Mouse (Mus musculus) stomach, embryonic 15.5 days (tissue): ENCODE results near the gene Rer1. TPM values are rescaled to one million over a fixed set of nuclear protein-coding genes. Genes with fewer than 3 reads are reported as not detected.

Source experiments
- ATAC-seq: fragments of 200-750 bp; cut with Nextera tagmentation; 2 replicates; pipeline ENCODE4 v1.8.0; 2017; ENCODE audit warnings: low read depth, moderate number of reproducible peaks, moderate TSS enrichment; ENCODE audit not compliant: insufficient read depth, low FRiP score
- H3K27ac ChIP-seq: fragments of 300-500 bp; sonication (generic); 2 replicates; pipeline ENCODE4 v1.5.1; 2015; ENCODE audit warnings: mild to moderate bottlenecking, inconsistent platforms
- H3K27me3 ChIP-seq: fragments of 300-500 bp; sonication (generic); replicated peaks from 2 replicates; pipeline ENCODE4 v1.6.1; 2015; ENCODE audit warnings: inconsistent platforms
- H3K36me3 ChIP-seq: fragments of 300-500 bp; sonication (generic); 2 replicates; pipeline ENCODE4 v1.6.1; 2015; ENCODE audit warnings: inconsistent platforms
- H3K4me1 ChIP-seq: fragments of 300-500 bp; sonication (generic); 2 replicates; pipeline ENCODE4 v1.6.1; 2015; ENCODE audit warnings: inconsistent platforms
- H3K4me2 ChIP-seq: fragments of 300-500 bp; sonication (generic); 2 replicates; pipeline ENCODE4 v1.6.1; 2015; ENCODE audit warnings: mild to moderate bottlenecking, inconsistent platforms
- H3K4me3 ChIP-seq: fragments of 300-500 bp; sonication (generic); replicated peaks from 2 replicates; pipeline ENCODE4 v1.5.1; 2015; ENCODE audit warnings: inconsistent platforms
- H3K9ac ChIP-seq: fragments of 300-500 bp; sonication (generic); 2 replicates; pipeline ENCODE4 v1.6.1; 2015; ENCODE audit warnings: inconsistent platforms
- H3K9me3 ChIP-seq: fragments of 300-500 bp; sonication (generic); 2 replicates; pipeline ENCODE4 v1.6.1; 2016; ENCODE audit warnings: inconsistent platforms
- WGBS: fragments of 180-500 bp; shearing (Covaris S2); methylation state at CpG from one replicate; pipeline ENCODE4 v1.1.7; 2015; 5-methylcytosine and 5-hydroxymethylcytosine counted together
- polyA plus RNA-seq: library from polyadenylated mRNA; unstranded; fragments of >200 nt; fragmentation: Nextera tagmentation; extraction: Ambion mirVana; gene quantifications from 2 replicates; pipeline ENCODE4 v1.2.1, GENCODE M21; 2015

Gene Rer1
- polyA plus RNA-seq, 1 experiment from 2014 or later = 175 TPM

DNA sequence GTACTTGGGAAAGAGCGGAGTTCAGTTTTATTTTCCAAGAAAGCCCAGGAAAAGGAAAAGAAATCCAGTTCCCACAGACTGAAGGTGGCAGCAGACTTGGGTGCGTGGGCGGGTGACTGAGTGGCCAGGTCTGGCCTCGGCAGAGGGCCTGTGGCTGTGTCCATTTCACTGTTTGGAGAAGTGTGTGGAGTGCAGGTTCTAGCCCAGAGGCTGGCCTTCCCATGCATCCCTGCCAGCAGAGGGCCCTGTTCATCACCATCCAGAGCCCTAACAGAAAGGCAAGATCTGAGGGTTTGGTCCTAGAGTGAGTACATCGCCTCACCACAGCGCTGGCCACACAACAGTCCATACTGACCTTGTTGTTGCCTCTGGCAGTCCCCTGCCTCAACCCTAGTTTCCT, 17.0 kb downstream of the Rer1 start:
- no peak overlapping the region for H3K4me3 ChIP-seq
- H3K9ac ChIP-seq = no peak overlapping the region
- H3K4me2 ChIP-seq = no peak overlapping the region
- no peaks in the 10 kb centered on the region for H3K27me3 ChIP-seq
- WGBS = 86% methylated on average over 6 of the region's 6 CpGs
- H3K27ac ChIP-seq = no peak overlapping the region
- H3K36me3 ChIP-seq = peaks cover 55% of the 10 kb centered on the region
- no peaks in the 10 kb centered on the region for H3K9me3 ChIP-seq
- H3K4me1 ChIP-seq = peaks cover 17% of the 10 kb centered on the region
- no peak for ATAC-seq

DNA sequence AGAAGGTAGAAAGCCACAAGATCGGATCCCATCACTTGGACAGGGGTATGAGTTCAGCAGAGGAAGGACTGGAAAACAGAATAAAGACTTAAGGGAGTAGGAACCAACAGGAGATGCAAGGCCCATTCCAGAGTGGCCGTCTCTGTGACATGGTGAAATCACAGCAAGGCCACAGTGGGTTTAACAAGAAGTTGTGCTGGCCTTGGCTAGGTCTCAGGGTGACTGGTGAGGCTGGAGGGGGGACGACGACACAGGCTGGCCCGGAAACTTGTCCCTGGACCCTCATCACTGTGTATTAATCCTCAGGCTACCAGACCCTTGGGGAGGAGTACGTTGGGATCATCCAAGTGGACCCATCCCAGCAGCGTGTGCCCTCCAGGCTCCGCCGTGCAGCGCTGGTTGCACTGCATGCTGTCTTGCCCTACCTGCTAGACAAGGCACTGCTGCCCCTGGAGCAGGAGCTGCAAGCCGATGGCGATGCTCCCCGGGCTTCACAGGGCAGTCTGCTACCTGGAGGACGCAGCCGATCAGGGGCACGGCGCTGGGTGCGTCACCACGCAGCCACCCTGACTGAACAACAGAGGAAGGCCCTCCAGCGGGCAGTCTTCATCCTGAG, 17.7 kb downstream of the Rer1 start:
- Histone ChIP-seq H3K27me3 (no peaks in the 10 kb centered on the region), H3K36me3 (peaks cover 48% of the 10 kb centered on the region), H3K9ac (no peak overlapping the region), H3K4me3 (no peak overlapping the region), H3K27ac (no peak overlapping the region), H3K9me3 (no peaks in the 10 kb centered on the region), H3K4me2 (peak overlapping the region; percentile 69), H3K4me1 (peaks cover 19% of the 10 kb centered on the region)
- WGBS = 88% methylated on average over 20 of the region's 20 CpGs
- ATAC-seq = no peak

DNA sequence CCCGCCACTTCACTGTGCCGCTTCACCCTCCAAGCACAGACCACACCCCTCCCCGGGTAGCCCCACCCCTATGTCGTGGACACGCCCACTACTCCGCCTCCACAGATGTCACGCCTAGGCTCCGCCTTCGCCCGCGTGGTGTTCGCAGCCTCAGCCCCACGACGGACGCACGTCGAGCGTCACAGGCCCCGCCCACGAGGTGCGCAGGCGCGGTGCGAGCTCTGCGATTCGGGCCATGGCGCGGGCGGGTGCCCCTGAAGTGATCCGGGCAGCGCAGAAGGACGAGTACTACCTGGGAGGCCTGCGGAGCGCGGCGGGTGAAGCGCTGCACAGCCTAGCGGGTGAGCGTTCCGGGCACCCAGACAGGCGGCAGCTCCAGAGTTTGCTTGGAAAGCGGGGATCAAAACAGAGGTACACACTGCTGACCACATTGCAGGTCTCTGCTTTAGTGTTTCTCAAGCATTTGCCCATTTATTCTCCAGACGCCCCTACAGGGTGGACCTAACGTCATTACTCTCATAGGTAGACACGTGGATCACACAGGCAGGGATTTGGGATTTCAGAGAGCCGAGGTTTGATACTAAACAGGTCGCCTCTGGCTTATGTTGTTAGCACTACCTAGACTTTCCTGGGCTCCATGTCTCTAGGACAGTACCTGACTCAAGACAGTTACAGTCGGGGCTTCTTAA, 19.2 kb downstream of the Rer1 start, which contains the start of gene Pex10:
Gene Pex10, plus strand, starts transcription at position 183 of the 689 bp plus-strand sequence.
- under 1% methylated on average over 48 of the region's 48 CpGs for WGBS
- peak; percentile 86 for ATAC-seq
- peak within 1 kb of the TSS; percentile 69 for H3K4me2 ChIP-seq
- peak within 1 kb of the TSS; percentile 80 for H3K27ac ChIP-seq
- H3K27me3 ChIP-seq = no peaks in the 10 kb centered on the region
- peak within 1 kb of the TSS; percentile 82 for H3K9ac ChIP-seq
- H3K36me3 ChIP-seq = peaks cover 36% of the 10 kb centered on the region
- peak within 1 kb of the TSS; percentile 70 for H3K4me3 ChIP-seq
- peaks cover 19% of the 10 kb centered on the region for H3K4me1 ChIP-seq
- no peaks in the 10 kb centered on the region for H3K9me3 ChIP-seq

DNA sequence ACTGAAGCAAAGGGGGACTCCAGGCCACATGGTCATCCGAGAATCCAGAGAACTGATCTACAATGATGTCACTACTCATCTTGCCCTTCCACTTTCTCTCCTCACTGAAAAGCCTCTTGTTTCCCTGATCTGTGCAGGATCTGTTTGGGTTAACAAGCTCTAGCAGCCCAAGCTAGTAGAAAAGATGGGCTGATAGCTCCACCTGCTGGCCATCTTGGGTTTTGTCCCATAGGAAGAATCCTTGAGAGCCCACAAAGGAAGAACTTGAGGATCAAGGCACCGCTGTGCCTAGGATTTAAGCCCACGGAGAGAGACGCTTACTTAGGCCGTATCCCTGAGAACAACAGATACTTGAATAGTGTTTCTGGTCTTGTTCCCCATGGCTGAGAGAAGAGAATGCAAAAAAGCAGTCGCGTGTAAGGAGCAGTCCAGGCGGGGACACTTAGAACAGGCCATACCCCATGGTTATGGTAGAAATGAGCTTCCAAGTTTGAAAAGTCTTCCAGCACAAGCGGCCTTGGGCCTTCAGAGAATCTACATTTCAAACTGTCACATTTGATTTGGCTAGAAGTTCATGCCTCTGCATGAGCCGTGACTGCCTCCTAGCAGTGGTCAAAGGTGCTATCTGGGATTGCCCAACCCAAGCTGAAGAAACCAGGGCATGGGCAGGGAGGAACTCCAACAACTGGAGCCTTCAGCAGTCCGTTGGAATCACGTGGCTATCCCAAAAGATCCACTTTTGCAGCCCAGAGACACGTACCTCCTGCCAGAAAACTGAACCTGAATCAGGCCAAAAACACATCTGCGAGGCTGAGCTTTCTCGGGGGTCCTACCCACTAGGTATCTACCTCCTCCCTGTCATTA, 20.0 kb downstream of the Rer1 start:
- Histone ChIP-seq H3K4me1 (peaks cover 26% of the 10 kb centered on the region), H3K27me3 (no peaks in the 10 kb centered on the region), H3K9ac (no peak overlapping the region), H3K27ac (peak overlapping the region; percentile 72), H3K4me2 (peak overlapping the region; percentile 53), H3K9me3 (no peaks in the 10 kb centered on the region), H3K36me3 (peaks cover 28% of the 10 kb centered on the region), H3K4me3 (peak overlapping the region; percentile 70)
- ATAC-seq = peak; percentile 51
- WGBS = 5% methylated on average over 15 of the region's 15 CpGs

DNA sequence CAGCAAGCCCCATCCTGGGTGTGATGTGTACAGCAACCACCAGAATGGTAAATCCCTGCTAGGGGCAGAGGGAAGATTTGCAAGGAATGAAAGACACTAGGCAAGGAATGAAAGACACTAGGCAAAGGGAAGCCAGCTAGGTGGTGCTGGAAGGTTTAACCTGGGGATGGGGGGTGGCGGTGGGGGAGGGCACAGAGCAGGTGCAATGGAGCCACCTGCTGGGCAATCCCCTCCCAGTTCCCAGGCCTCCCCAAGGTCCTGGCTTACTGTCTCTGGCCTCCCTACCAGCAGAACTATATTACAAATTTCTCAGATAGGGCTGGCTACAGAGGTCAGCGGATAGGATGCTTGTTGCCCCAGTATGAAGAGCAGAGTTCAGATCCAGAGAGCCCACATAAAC, 21.7 kb downstream of the Rer1 start:
- Histone ChIP-seq H3K27me3 (no peaks in the 10 kb centered on the region), H3K9ac (no peak overlapping the region), H3K4me1 (peaks cover 28% of the 10 kb centered on the region), H3K27ac (peak overlapping the region; percentile 94), H3K4me2 (peak overlapping the region; percentile 42), H3K36me3 (peaks cover 11% of the 10 kb centered on the region; the same call in 1 of the 2 replicates), H3K9me3 (no peaks in the 10 kb centered on the region), H3K4me3 (no peak overlapping the region)
- ATAC-seq = no peak
- WGBS = 58% methylated on average over 2 of the region's 2 CpGs

DNA sequence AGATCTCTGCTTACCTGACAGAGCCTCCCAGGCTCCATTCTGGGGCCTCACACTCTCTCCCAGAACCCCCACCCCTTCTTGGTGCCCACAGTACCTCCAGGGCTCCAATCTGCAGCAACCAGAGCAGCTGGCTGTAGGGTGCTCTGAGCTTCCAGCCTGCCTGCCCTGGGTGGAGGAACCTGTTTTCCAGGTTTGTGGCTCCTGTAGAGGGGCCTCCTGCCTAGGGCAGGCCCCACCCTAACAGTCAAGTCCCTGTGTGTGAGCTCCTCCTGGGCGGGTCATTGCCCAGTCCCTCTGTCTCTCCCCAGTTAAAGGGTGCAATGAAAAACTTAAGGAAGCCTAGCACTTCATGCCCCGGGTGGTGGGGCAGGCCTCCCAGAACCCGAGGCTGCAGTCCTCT, 22.3 kb downstream of the Rer1 start:
- no peaks in the 10 kb centered on the region for H3K27me3 ChIP-seq
- H3K4me2 ChIP-seq = peak overlapping the region; percentile 47
- 23% methylated on average over 3 of the region's 3 CpGs for WGBS
- H3K9me3 ChIP-seq = no peaks in the 10 kb centered on the region
- peaks cover 31% of the 10 kb centered on the region for H3K4me1 ChIP-seq
- peak overlapping the region; percentile 94 for H3K27ac ChIP-seq
- peak; percentile 82 for ATAC-seq
- H3K9ac ChIP-seq = peak overlapping the region; percentile 13; the same call in 1 of the 2 replicates
- H3K4me3 ChIP-seq = peak overlapping the region; percentile 33
- H3K36me3 ChIP-seq = peaks cover 6% of the 10 kb centered on the region; the same call in 1 of the 2 replicates

DNA sequence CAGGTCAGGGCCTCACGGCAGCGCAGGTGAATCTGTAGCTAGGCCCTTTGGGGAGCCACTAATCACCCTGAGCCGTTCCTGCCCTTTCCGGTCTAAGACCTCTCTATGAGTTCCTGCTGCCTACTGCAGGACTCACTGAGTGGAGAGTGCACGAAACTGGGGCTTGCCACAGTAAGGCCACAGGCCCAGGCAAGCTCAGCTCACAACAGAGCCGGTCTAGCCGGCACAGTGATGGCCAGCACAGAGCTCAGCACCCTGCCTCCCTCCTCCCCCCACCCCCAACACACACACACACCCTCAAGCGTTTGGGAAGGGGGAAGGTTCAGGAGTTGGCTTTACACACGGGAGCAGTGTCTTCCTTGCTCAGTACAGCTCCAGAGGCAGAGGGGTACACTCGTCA, 27.9 kb downstream of the Rer1 start:
- peak; percentile 53; the same call in 1 of the 2 replicates for ATAC-seq
- Histone ChIP-seq H3K27me3 (no peaks in the 10 kb centered on the region), H3K4me3 (no peak overlapping the region), H3K36me3 (no peaks in the 10 kb centered on the region), H3K4me1 (peaks cover 20% of the 10 kb centered on the region), H3K27ac (peak overlapping the region; percentile 73), H3K4me2 (peak overlapping the region; percentile 23; the same call in 1 of the 2 replicates), H3K9ac (no peak overlapping the region), H3K9me3 (no peaks in the 10 kb centered on the region)
- WGBS = 43% methylated on average over 10 of the region's 10 CpGs

DNA sequence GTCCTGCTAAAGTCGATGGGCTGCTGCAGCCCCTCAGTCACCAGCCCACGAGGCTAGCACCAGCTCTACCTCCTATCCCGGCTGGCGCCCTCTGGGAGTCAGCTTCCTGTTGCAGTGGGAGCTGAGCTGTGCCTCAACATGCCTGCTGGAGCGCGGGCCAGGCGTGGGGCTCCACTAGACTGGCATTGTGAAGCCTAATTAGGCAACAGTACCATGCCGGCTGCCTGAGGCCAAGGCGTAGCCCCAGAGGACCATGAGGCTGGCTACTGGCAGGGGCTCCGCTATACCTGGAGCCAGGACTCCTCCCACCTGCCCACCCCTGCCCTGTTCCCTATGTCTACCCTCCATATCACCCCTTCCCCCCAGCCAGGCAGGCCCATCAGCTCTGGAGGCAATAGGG, 29.5 kb downstream of the Rer1 start, which contains the start of gene Plch2:
Gene Plch2, minus strand, starts transcription at position 61 of the 400 bp plus-strand sequence.
- Histone ChIP-seq H3K9ac (no peak within 1 kb of the TSS), H3K4me2 (peak within 1 kb of the TSS; percentile 23), H3K4me1 (peaks cover 18% of the 10 kb centered on the region), H3K27ac (peak within 1 kb of the TSS; percentile 73), H3K9me3 (no peaks in the 10 kb centered on the region), H3K36me3 (no peaks in the 10 kb centered on the region), H3K27me3 (no peaks in the 10 kb centered on the region), H3K4me3 (0 out of 2 replicates have a peak within 1 kb of the TSS, but pooled peaks have one; percentile 2)
- no peak for ATAC-seq
- WGBS = 60% methylated on average over 10 of the region's 10 CpGs

DNA sequence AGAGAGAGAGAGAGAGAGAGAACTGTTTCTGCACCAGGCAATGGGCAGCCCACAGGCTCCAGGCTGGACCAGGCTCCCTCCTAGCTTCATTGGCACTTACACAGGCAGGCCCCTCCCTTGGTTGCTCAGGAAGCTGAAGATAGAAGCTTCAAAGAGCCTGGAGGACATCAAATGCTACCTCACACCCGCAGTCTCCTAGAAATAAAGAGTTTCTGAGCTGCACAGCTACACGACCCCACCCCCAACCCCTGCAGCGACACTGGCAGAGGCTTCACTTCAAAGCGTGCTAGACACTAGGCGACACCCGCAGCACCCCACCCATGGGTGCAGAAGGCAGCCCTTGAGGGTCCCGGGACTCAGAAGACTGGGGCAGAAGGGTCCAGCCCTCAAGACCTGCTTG, 36.1 kb downstream of the Rer1 start:
- Histone ChIP-seq H3K4me2 (no peak overlapping the region), H3K36me3 (no peaks in the 10 kb centered on the region), H3K4me1 (no peaks in the 10 kb centered on the region), H3K4me3 (no peak overlapping the region), H3K27me3 (peaks cover 6% of the 10 kb centered on the region; the same call in 1 of the 2 replicates), H3K9me3 (no peaks in the 10 kb centered on the region), H3K9ac (no peak overlapping the region), H3K27ac (no peak overlapping the region)
- whole genome bisulfite sequencing = 75% methylated on average over 7 of the region's 7 CpGs
- ATAC-seq = no peak

DNA sequence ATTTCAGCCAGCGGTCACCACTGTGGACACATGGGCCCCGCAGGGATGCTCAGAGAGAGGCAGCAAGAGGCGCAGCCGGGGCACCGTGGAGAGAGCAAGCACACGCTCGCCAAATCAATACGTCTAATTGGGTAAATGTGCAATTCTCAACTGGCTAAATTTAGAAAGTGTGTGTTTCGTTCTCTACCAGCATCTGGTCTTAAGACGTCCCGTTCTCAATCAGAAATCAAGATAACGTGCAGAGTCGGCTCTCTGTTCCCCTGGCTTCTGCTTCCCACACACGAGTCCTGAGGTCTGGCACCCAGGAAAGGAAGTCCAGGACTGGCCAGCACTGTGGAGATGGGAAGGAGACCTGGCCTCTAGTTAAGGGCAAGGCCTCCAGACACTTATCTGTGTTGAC, 39.5 kb downstream of the Rer1 start:
- H3K27me3 ChIP-seq = peaks cover 34% of the 10 kb centered on the region
- 77% methylated on average over 14 of the region's 14 CpGs for WGBS
- ATAC-seq = no peak

DNA sequence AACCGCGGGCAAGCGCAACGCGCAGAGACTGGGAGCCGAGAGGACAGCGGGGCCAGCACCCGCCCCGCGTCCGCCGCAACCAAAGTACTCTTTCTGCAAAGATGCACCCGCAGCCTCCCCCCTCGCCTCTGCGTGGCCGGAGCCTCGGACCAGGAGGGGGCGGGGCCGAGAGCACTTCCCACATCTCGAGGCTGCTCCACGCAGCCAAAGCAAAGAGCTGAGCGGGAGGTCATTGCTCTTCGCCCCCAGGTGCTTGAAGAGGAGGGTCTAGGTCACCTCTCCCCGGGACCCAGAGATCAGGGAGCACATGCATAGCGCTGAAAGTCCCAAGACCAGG, 42.9 kb downstream of the Rer1 start:
- Histone ChIP-seq H3K9me3 (no peaks in the 10 kb centered on the region), H3K4me3 (peak overlapping the region; percentile 29), H3K27ac (no peak overlapping the region), H3K9ac (no peak overlapping the region), H3K36me3 (no peaks in the 10 kb centered on the region), H3K27me3 (peaks cover 47% of the 10 kb centered on the region), H3K4me2 (peak overlapping the region; percentile 59), H3K4me1 (peaks cover 9% of the 10 kb centered on the region)
- 7% methylated on average over 25 of the region's 25 CpGs for WGBS
- no peak for ATAC-seq

More for the DNA sequence above, 39.5 kb downstream of the Rer1 start:
- no peak overlapping the region for H3K27ac ChIP-seq
- no peaks in the 10 kb centered on the region for H3K9me3 ChIP-seq
- peaks cover 9% of the 10 kb centered on the region for H3K4me1 ChIP-seq
- no peaks in the 10 kb centered on the region for H3K36me3 ChIP-seq
- no peak overlapping the region for H3K9ac ChIP-seq
- H3K4me3 ChIP-seq = no peak overlapping the region
- H3K4me2 ChIP-seq = no peak overlapping the region
